Mouse (Mus musculus): ENCODE results near the gene Psma3.

Psma3 gene

DNA sequence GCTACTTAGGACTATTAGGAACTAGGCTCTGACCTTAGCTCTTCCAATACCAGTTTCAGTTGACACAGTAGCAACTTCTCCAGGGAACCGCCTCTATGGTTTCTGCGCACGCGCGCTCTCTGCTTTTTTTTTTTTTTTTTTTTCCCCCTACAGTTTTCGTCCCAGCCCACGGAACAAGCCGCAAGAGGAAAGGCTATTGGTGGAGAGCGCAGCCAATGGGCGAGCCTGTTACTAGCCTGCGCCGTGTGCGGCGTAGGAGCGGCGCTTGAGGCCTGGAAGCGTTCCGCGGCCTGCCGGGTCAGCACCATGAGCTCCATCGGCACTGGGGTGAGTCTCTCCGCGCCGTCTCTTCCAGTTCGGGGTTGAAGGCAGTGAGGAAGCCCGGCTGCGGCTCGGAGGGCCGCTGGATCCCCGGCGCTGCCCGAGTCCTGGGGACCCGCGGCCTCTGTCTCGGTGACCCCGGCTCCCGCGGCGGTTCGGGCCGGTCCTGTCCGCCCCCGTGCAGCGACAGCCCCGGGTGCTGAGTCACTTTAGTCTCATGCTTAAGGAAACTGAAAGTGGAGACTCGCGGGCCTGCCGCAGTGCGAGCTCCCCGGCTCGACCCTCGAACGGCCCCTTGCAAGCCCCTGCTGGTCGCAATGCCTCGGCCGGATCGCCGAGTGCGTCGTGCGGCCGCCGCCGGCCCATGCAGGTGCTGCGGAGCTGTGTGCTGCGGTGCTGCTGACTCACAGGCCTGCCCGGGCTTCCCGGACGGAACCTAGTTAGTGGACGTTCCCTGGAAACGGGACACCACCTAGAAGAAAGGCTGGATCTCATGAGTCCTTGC, at the start of gene Psma3:
Gene Psma3 (plus strand): TSS at position 181 of the 826 bp plus-strand sequence.
- in situ Hi-C loops (cut with MboI; ENCODE audit: unreplicated experiment in 2 of 2) = loop anchor here (5.0 to 25.0 kb wide), 5 partner anchors 38 to 1812 kb away; partner anchors contain the start of genes Dnaaf2 (in 1 of the 2), Gm49383 (in 1 of the 2), Lrr1 (in 1 of the 2) and Mgat2 (in 1 of the 2)

DNA sequence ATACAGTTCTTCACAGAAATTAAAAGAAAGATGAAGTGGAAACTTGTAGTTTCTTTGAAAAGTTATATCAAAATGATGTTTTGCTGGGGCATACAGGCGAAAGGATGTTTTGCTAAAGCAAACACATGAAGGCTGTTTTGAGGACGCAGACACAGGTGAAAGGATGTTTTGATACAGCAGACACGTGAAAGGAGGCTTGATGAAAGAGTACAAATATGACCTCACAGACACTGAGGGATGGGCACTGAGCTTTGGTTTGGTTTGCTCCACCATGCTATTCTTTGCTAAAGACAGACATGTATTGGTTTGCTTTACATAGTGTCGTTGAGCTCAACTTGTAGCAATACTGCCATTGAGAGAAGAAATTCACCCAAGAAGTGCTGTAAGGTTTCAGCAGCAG, 44.6 kb upstream of the Psma3 start:
- in situ Hi-C loops (cut with MboI; ENCODE audit: unreplicated experiment in 2 of 2) = loop anchor here (25.0 kb wide), 1 partner anchor 1158 kb away; the partner anchor contains the start of genes Jkamp (in 2 of the 2) and L3hypdh (in 2 of the 2)

DNA sequence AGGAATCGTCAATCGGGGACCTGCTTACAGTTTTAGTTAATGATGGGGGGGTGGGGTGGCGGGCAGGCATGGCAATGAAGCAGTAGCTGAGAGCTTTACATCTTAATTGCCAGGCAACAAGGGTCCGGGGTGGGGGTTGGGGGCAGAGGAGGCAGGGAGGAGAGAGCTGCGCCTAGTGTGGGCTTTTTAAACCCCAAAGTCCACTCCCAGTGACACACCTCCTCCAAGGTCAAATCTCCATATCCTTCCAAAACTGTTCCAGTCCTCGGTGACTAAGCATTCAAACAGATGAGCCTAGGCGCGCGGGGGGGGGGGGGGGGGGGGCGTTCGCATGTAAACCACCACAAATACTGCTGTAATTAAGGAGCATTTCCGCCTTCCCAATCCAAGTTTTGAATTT, 37.3 kb upstream of the Psma3 start:
- in situ Hi-C loops (cut with MboI; ENCODE audit: unreplicated experiment in 2 of 2) = loop anchor here (25.0 kb wide), 1 partner anchor 1150 kb away; the partner anchor contains the start of genes Jkamp (in 2 of the 2) and L3hypdh (in 2 of the 2)

DNA sequence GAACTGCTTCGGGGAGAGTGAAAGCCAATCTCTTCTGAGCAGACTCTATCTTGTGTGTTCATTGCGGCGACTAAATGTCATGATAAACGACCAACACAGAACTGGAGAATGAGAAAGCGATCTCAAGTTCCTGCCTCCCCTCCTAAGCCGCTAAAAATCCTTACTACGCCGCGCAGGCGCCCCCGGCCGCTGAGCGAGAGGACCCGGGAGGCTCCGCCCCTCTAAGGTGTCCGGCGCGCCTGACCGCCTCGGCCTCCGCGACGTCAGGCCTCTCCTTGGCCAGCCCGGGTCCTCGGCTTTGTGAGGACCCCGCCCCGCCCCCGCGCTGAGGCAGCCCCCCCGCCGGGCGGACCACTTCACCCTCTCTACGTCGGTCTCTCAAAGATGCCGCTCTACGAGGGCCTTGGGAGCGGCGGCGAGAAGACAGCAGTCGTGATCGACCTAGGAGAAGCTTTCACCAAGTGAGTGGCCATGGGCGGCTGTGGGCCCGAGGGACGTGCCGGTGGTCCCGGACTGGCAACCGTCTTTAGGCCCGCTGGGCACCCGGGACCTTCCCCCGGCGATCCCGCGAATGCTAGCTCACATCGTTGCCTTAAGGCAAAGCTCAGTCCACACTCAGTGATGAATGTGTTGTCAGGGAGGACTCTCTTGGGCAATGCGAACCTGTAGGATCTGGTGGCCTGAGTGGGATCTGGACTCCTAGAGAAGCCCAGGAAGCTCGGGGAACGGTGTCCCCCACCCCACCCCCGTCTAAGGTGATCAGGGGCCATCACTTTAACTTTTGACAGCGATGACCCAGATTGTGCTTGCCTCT, 36.6 kb upstream of the Psma3 start, which contains the start of gene Actr10:
Gene Actr10 (plus strand): TSS at position 287 of the 814 bp plus-strand sequence.
- in situ Hi-C loops (cut with MboI; ENCODE audit: unreplicated experiment in 2 of 2) = loop anchor here (25.0 kb wide), 1 partner anchor 1150 kb away; the partner anchor contains the start of genes Jkamp (in 2 of the 2) and L3hypdh (in 2 of the 2)

DNA sequence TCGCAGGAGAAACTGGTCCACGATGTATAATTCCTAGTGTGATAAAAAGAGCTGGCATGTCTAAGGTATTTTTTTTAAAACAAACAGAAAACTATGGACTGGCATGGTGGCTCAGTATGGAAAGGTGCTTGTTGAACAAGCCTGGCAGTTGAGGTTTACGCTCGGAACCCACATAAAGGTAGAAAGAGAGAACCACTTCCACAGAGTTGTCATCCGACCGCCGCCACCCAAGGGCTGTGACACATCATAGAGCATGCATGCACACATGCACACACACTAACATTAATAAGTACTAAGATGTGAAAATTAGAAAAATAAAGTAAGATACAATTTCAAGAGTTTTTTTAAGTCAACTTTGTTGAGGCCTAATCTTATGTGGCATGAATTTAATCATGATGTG, 33.6 kb upstream of the Psma3 start:
- in situ Hi-C loops (cut with MboI; ENCODE audit: unreplicated experiment in 2 of 2) = loop anchor here (25.0 kb wide), 1 partner anchor 1146 kb away; the partner anchor contains the start of genes Jkamp (in 2 of the 2) and L3hypdh (in 2 of the 2)

DNA sequence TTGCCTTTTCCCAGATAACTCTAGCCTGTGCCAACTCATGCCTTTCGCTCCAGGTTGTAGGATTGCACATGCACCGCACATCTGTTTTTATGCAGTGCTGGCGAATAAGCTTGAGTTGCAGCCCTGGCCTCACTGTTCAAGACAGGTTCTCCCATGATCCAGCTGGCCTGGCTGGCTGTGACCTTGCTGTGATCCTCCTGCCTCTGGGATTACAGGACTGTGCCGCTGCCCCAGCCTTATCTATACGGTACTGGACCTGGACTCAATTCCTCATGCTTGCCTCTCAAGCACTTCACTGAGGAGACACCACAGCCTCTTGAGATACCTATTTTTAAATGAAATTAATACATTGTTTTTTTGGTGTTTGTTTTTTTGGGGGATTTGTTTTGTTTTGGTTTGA, 30.2 kb upstream of the Psma3 start:
- in situ Hi-C loops (cut with MboI; ENCODE audit: unreplicated experiment in 2 of 2) = loop anchor here (25.0 kb wide), 1 partner anchor 1143 kb away; the partner anchor contains the start of genes Jkamp (in 2 of the 2) and L3hypdh (in 2 of the 2)

DNA sequence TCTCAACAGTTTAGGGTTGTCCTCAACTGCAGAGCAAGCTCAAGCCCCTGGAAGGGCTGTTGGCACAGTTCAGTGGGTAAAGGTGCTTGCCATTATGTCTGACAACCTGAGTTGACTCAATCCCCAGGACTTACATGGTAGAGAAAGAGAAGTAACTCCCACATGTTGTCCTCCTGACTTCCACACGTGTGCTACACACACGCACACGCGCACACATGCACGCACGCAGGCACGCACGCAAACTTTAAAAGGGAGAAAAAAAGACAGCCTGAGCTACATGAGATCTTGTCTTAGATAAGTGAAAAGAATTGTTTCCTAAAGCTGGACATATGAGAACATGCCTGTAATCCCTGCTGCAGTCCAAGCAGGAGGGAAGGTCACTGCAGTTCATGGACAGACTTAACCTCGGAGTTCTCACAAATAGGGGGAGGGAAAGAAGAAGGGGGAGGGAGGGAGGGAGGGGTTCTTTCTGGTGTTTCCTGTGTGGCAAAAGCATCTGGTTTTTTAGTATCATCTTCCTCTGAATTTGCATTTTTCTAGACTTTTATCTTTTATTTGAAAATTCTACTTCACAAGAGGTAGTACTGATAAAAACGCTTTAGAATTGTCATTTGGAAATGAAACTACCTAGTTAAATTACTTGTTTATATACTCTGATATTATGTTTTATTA, 27.7 kb upstream of the Psma3 start:
- in situ Hi-C loops (cut with MboI; ENCODE audit: unreplicated experiment in 2 of 2) = loop anchor here (25.0 kb wide), 1 partner anchor 1141 kb away; the partner anchor contains the start of genes Jkamp (in 2 of the 2) and L3hypdh (in 2 of the 2)

DNA sequence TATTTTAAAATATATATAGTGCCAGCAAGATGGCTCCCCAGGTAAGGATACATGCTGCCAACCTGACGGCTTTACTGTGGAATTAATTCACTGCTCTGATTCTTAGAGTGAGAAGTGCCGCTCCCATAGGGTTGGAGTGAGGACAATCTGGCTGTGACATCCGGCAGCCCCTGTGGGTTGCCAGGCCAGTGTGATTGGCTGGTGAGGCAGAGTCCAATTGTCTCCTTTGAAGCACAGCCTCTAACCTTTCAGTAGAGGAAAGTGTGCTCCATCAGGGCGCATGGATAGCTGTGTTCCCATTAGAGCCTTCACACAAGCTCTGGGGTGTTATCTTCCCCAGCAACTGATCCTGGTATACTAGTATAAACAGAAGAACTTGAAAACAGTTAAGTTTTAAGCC, 15.8 kb upstream of the Psma3 start:
- in situ Hi-C loops (cut with MboI; ENCODE audit: unreplicated experiment in 2 of 2) = loop anchor here (25.0 kb wide), 3 partner anchors 1621 to 1796 kb away; partner anchors contain the start of genes Dnaaf2 (in 1 of the 2), Gm49383 (in 1 of the 2), Lrr1 (in 1 of the 2) and Mgat2 (in 1 of the 2)

DNA sequence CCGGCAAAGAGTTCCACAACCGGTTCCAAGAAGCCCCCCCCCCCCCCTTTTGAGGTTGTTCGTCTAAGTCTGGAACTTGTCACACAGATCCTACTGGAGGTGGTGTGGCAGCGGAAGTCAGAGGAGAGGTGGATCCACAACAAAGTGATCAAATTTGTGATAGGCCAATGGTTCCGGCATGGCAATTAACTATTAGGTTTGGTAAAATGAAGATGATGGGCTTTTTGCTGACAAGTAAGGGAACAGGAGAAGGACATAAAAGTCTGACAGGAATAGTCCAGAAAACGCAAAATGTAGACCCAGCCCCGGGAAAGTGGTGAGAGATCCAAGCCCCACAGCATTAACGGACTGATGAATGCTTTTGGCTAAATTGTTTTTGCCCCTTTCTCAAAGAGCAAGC, 6.8 kb upstream of the Psma3 start:
- in situ Hi-C loops (cut with MboI; ENCODE audit: unreplicated experiment in 2 of 2) = loop anchor here (5.0 to 25.0 kb wide), 6 partner anchors 80 to 1805 kb away; partner anchors contain the start of genes Dnaaf2 (in 1 of the 2), Gm49383 (in 1 of the 2), Lrr1 (in 1 of the 2) and Mgat2 (in 1 of the 2)

DNA sequence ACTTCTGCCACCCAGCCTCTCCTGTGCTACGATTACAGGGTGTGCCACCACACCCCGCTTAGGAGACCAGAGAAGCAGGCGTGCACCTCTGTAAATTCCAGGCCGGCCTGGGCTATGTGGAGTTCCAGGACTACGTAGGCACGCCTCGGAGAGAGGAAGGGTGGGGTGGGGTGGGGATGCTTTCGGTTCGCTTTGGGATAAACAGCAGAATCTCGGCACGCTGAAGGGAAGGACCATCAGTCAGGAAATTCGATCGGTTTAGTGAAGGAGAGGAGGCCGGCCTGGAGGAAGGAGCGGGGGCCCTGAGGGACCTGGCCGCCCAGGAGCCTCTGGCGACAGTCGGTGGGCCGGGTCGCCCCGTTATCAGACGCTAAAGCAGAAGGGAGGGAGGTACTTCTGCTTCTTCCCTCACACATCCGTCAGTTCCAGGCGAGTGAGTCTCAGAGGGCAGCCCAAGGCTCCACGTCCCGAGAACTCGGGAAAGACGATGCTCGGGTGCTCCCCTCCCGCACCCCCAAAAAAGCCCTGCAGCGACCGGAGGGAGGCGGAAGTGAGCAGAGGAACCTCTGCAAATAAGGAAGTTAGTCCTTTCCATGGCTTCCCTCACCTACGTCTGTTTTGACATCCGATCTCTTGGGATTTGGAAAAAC, 6.2 kb upstream of the Psma3 start:
- in situ Hi-C loops (cut with MboI; ENCODE audit: unreplicated experiment in 2 of 2) = loop anchor here (5.0 to 25.0 kb wide), 6 partner anchors 79 to 1806 kb away; partner anchors contain the start of genes Dnaaf2 (in 1 of the 2), Gm49383 (in 1 of the 2), Lrr1 (in 1 of the 2) and Mgat2 (in 1 of the 2)

DNA sequence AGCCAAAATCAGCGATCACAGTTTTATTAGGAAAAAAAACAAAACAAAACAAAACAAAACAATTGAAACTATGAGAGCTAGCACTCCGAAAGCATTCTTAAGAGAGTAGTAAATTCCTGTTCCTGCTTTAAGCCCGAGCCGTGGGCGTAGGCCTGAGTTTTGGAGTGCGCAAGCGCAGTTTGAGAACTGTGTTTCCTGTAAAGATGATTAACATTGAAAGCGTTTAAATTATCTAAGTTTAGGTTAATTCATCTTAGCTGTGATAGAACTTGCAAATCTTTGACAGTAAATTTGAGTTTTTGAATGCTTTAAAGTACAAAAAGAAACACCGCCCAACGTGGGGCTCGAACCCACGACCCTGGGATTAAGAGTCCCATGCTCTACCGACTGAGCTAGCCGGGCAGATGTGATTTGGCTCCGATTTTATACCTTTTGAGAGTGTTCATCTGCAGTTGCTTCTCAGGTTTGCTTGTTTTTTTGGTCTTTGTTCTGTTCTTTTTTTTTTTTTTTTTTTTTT, 5.6 kb upstream of the Psma3 start:
- in situ Hi-C loops (cut with MboI; ENCODE audit: unreplicated experiment in 2 of 2) = loop anchor here (5.0 to 25.0 kb wide), 6 partner anchors 78 to 1807 kb away; partner anchors contain the start of genes Dnaaf2 (in 1 of the 2), Gm49383 (in 1 of the 2), Lrr1 (in 1 of the 2) and Mgat2 (in 1 of the 2)

DNA sequence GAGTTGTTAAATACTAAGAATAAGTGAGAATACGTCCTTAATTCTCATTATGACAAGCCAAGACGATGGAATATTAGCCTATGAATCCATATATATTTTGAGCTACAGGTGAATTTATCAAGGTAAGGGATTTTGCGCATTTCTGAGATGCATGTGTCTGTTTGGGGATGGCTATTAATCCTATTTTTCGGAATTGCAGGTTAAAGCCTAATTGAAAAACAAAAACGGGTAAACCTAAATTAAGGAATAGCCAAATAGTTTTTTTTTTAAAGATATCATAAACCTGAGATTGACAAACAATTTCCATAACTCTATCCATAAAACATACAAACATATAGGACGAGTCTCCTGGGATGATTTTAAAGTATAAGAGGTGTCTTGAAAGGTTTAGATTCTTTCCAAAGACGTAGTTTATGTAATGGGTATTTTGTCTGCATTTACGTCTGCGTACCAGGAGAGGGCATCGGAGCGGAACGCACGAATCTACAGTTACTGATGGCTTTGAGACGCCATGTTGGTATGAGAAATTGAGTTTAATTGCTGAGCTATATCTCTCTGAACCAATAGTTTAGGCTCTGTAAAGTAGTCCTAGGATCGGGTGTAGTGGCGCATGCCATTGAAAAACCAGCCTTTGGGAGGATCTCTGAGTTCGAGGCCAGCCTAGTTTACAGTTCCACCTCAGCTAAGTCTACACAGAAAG, 4.8 kb upstream of the Psma3 start:
- in situ Hi-C loops (cut with MboI; ENCODE audit: unreplicated experiment in 2 of 2) = loop anchor here (5.0 to 25.0 kb wide), 8 partner anchors 43 to 1807 kb away; partner anchors contain the start of genes Dnaaf2 (in 1 of the 2), Gm49383 (in 1 of the 2), Lrr1 (in 1 of the 2) and Mgat2 (in 1 of the 2)

DNA sequence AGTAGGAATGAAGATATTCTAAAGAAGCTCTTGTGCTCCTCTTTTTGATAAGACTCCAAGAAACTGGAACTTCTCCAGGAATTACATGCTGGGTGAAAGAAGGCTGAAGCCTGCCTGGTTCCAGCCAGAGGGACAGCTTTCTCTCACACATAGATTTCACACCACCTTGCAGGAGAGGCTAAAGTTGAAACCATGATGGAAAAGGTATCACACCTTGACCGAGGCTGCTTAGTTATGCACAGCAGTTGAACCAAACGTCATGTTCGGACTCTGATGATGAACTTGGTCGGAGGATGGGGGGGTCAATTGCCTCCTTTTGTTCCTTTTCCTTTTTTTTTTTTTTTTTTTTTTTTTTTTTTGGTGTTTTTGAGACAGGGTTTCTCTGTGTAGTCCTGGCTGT, 590 bp upstream of the Psma3 start:
- in situ Hi-C loops (cut with MboI; ENCODE audit: unreplicated experiment in 2 of 2) = loop anchor here (5.0 to 25.0 kb wide), 5 partner anchors 38 to 1812 kb away; partner anchors contain the start of genes Dnaaf2 (in 1 of the 2), Gm49383 (in 1 of the 2), Lrr1 (in 1 of the 2) and Mgat2 (in 1 of the 2)

DNA sequence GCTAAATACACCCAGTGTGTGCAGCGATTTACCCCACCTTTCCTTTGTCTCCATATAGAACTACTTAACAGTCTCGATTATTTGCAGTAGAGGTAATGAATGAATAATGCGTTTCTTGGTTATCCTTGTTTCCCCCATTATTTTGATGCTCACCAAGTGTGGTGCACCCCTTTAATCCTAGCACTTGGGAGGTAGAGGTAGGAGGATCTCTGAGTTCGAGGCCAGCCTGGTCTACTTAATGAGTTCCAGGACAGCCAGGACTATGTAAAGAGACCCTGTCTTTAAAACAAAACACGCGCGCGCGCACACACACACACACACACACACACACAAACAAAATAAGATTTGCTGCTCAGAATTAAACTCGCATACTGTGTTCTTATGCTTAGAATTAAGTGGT, 985 bp downstream of the Psma3 start:
- in situ Hi-C loops (cut with MboI; ENCODE audit: unreplicated experiment in 2 of 2) = loop anchor here in 1 of 2 experiments (10.0 kb wide), 1 partner anchor 69 kb away; no protein-coding TSS in a partner anchor

DNA sequence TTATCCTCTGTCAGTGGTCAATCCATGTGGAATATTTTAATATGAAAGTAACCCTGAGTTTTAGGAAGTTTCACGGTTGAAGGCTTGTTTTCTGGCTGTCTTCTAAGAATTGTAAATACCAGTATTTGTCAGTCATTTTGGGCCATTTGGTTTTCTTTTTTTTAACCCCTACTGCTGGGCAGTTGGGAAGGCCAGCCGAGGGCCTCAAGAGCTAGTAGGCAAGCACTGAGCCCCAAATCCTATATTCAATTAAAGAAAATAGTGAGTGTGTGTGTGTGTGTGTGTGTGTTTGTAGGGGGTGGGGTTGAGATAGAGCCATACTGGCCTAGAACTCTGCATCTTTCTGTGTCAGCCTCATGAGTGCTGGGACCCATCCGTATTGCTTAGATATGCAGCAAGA, 1.5 kb downstream of the Psma3 start:
- in situ Hi-C loops (cut with MboI; ENCODE audit: unreplicated experiment in 2 of 2) = loop anchor here in 1 of 2 experiments (10.0 kb wide), 1 partner anchor 69 kb away; no protein-coding TSS in a partner anchor

DNA sequence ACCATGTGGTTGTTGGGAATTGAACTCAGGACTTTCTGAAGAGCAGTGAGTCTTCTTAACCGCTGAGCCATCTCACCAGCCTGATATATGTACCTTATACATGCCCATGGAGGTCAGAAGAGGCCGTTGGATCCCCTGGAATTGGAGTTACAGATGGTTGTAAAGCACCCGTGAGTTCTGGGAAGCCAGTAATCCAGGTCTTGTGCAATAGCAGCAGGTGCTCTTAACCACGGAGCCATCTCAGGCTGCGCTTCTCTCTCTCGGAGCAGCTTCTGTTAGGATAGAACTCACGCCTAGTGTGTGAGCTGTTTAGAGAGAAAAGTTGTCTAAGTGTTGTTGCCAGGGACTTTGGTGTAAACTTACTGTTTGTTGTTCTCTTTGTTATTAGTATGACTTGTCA, 3.9 kb downstream of the Psma3 start:
- in situ Hi-C loops (cut with MboI; ENCODE audit: unreplicated experiment in 2 of 2) = loop anchor here in 1 of 2 experiments (10.0 kb wide), 1 partner anchor 66 kb away; no protein-coding TSS in a partner anchor

DNA sequence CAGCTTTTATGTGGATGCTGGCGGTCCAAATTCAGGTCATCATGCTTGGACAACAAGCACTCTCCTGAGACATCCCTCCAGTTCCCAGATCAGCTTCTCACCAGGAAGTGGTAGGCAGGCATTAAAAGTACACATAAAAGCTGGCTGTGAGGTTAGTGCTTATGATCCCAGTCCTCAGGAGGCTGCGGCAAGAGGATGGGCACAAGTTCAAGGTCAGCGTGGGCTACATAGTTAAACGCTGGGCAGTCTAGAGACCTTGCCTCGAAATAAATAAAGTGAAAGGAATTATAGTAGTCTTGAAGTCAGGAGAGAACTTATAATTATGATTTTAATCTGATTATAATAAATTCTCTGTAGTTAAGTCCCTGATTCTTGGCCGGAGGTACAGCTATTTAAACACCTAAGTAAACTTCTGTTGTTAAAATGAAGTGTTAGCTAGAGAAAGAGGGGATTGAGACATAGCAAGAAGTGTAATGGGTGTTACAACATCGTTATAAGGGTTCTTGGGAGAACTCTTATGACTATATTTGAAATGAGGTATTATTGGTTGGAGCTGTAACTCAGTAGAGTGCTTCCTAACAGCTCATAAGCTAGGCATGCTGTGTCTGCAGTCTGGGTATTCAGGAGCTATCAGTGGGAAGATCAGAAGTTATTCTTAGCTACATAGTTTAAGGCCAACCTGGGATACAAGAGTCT, 10.6 kb downstream of the Psma3 start:
- in situ Hi-C loops (cut with MboI; ENCODE audit: unreplicated experiment in 2 of 2) = no loop called here

All from v-Abl transformed pro-B cells (cell line).